Mouse (Mus musculus) adrenal gland (tissue): ENCODE measurements around the gene Otud5.
"Not testable (repeated sequence)": the region's sequence is repeated elsewhere in the genome, so short reads cannot be mapped to it uniquely, and the experiment has no call there.

Experiments used
- intact Hi-C: fragments of 180-260 bp; cut with DNase I; formaldehyde crosslinking; loops from one replicate; pipeline ENCODE4 v1.15.1; 2025
- long read RNA-seq, 2 experiments: library from polyadenylated mRNA; unstranded; transcript quantifications; one replicate each; pipeline ENCODE4 v2.0.0; 2020; ENCODE audit warnings: borderline replicate concordance in 1 of 2; ENCODE audit not compliant: insufficient replicate concordance in 1 of 2

Gene Otud5
- long read RNA-seq, experiment 1, full-length matches to known transcripts = 6 of 11 reads
- long read RNA-seq, experiment 1, partial matches to known transcripts = 1 of 11 reads
- long read RNA-seq, experiment 1, other reads (novel, unspliced or antisense) = 4 of 11 reads
- long read RNA-seq, experiment 2, full-length matches to known transcripts = 9 of 18 reads
- long read RNA-seq, experiment 2, partial matches to known transcripts = 3 of 18 reads
- long read RNA-seq, experiment 2, other reads (novel, unspliced or antisense) = 6 of 18 reads

- intact Hi-C loops = no loop called here
Measured at GRCm38 (mm10) chrX:7841163-7842162, at the start of gene Otud5. Otud5 (plus strand) TSS chrX:7841364.

GRCm38 (mm10) chrX:7793361-7793760 lies 47.8 kb upstream of the Otud5 start:
- intact Hi-C loops = no loop called here

- intact Hi-C loops = no loop called here
Measured at GRCm38 (mm10) chrX:7795016-7795415, 46.1 kb upstream of the Otud5 start.

GRCm38 (mm10) chrX:7797327-7797726 lies 43.8 kb upstream of the Otud5 start:
- intact Hi-C loops = no loop called here

- intact Hi-C loops = not testable (repeated sequence)
Measured at GRCm38 (mm10) chrX:7802157-7802556, 39.0 kb upstream of the Otud5 start.

- intact Hi-C loops = not testable (repeated sequence)
Measured at GRCm38 (mm10) chrX:7815016-7815415, 26.1 kb upstream of the Otud5 start.

GRCm38 (mm10) chrX:7821865-7822779 lies 19.0 kb upstream of the Otud5 start, which contains the start of gene Kcnd1:
Kcnd1 (plus strand) TSS chrX:7822289.
- intact Hi-C loops = no loop called here

- intact Hi-C loops = no loop called here
Measured at GRCm38 (mm10) chrX:7837146-7837545, 4.0 kb upstream of the Otud5 start.

GRCm38 (mm10) chrX:7840842-7841162 lies 362 bp upstream of the Otud5 start:
- intact Hi-C loops = no loop called here

- intact Hi-C loops = no loop called here
Measured at GRCm38 (mm10) chrX:7842318-7842717, 1.2 kb downstream of the Otud5 start.

GRCm38 (mm10) chrX:7847845-7848244 lies 6.7 kb downstream of the Otud5 start:
- intact Hi-C loops = no loop called here

- intact Hi-C loops = no loop called here
Measured at GRCm38 (mm10) chrX:7854578-7854977, 13.4 kb downstream of the Otud5 start.

GRCm38 (mm10) chrX:7859191-7859753 lies 18.1 kb downstream of the Otud5 start:
- intact Hi-C loops = no loop called here

- intact Hi-C loops = no loop called here
Measured at GRCm38 (mm10) chrX:7863181-7863580, 22.0 kb downstream of the Otud5 start.

GRCm38 (mm10) chrX:7864551-7864950 lies 23.4 kb downstream of the Otud5 start:
- intact Hi-C loops = no loop called here

- intact Hi-C loops = no loop called here
Measured at GRCm38 (mm10) chrX:7865343-7865742, 24.2 kb downstream of the Otud5 start.

- intact Hi-C loops = no loop called here
Measured at GRCm38 (mm10) chrX:7865786-7866185, 24.6 kb downstream of the Otud5 start.

- intact Hi-C loops = no loop called here
Measured at GRCm38 (mm10) chrX:7867141-7867540, 26.0 kb downstream of the Otud5 start.

GRCm38 (mm10) chrX:7868506-7868905 lies 27.3 kb downstream of the Otud5 start:
- intact Hi-C loops = no loop called here

GRCm38 (mm10) chrX:7869826-7870225 lies 28.7 kb downstream of the Otud5 start:
- intact Hi-C loops = no loop called here

- intact Hi-C loops = no loop called here
Measured at GRCm38 (mm10) chrX:7878007-7878419, 36.8 kb downstream of the Otud5 start, which contains the start of gene Pim2. Pim2 (plus strand) TSS chrX:7878262.
